ENCODE assay signal across 9 mouse cellular contexts in the genomic region with DNA sequence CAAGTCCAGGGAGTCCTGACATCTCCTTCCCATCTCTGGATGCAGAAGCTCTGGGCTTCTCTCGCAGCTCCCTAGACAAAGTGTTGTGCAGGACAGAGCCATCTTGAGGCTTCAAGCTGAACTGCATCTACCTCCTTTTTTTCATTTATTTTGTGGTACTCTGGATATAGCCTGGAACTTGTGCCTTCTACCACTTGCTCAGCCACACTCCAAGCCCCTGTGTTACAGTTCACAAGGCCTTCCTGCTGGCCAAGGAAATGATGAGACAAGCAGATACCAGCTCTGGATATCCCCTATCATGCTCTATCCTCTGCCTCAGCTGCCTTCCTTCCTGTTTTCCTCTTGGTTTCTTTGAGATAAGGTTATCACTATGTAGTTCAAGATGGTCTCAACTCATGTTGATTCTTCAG. TPM values are rescaled to one million over a fixed set of nuclear protein-coding genes. Genes with fewer than 3 reads are reported as not detected.
DNase-seq lines count a peak whose midpoint lies in the region; TF ChIP-seq lines count a peak whose summit lies in the region.
"Had no signal": no experiment of that assay in that cellular context is flagged by ENCODE, and none has a peak within 500 bp of the region (broad histone marks: within the 10 kb centered on the region; RNA-seq: fewer than 3 reads in every experiment).

No protein-coding gene starts in this region.

- H3K9ac ChIP-seq in liver, adult 2 months (ENCODE audit: low read depth, low read length), result no peak overlapping the region

- DNase-seq in cerebellum, adult 2 months, result peak in 1 of 2 experiments; percentile 39
- DNase-seq in cerebellum, adult 9-11 months, result no peak
- peak; percentile 12 for DNase-seq in liver, adult 2 months (ENCODE audit: extremely low read depth, low read depth, low spot score)
- DNase-seq in liver, result no peak
- peak; percentile 63 for DNase-seq in brain, embryonic 14.5 days (ENCODE audit: low read depth)
- no peak for DNase-seq in left cerebral cortex, adult 2 months (ENCODE audit: extremely low spot score in 1 of 2, low spot score in 2 of 2)
- peak; percentile 74 for DNase-seq in retina, embryonic 14.5 days (ENCODE audit: low spot score)
- no peak for DNase-seq in adrenal gland, postnatal 4 days (ENCODE audit: low spot score in 2 of 2)

- H3K4me1 ChIP-seq in cerebellum, adult 2 months (ENCODE audit: control insufficient read depth, insufficient read depth, low read length), result no peaks in the 10 kb centered on the region
- H3K4me1 ChIP-seq in liver, adult 2 months (ENCODE audit: control insufficient read depth, insufficient read depth, low read length), result no peaks in the 10 kb centered on the region

- peak; percentile 63; the same call in 1 of the 2 replicates for TF ChIP-seq CTCF in cerebellum, adult 2 months (IDR thresholded peaks at IDR 0.05; ENCODE audit: borderline replicate concordance, insufficient read depth, low read depth, low read length)
- peak; percentile 40; the same call in 1 of the 2 replicates for TF ChIP-seq CTCF in liver, adult 2 months (IDR thresholded peaks at IDR 0.05; ENCODE audit: low read depth, low read length)
- peak; percentile 70; the same call in 1 of the 2 replicates for TF ChIP-seq CTCF in brain, embryonic 14.5 days (IDR thresholded peaks at IDR 0.05; ENCODE audit: borderline replicate concordance, extremely low read depth, insufficient read depth, insufficient read length)
- TF ChIP-seq CTCF in left cerebral cortex, adult 2 months (IDR thresholded peaks at IDR 0.05), result peak; percentile 83

- H3K36me3 ChIP-seq in liver, adult 2 months (ENCODE audit: control insufficient read depth, insufficient read depth, low read length), result peaks cover 18% of the 10 kb centered on the region

- no peak overlapping the region for H3K4me3 ChIP-seq in cerebellum, adult 2 months (replicated peaks; ENCODE audit: insufficient read depth, low read depth, low read length)
- no peak overlapping the region for H3K4me3 ChIP-seq in liver, adult 2 months (ENCODE audit: insufficient read depth, low read depth, low read length)
- no peak overlapping the region for H3K4me3 ChIP-seq in left cerebral cortex, adult 2 months

- WGBS in cerebellum, adult 2 months, result 10% methylated on average over 1 of the region's 1 CpGs
- WGBS in liver, adult 2 months, result 31% methylated on average over 1 of the region's 1 CpGs

- intact Hi-C loops in left cerebral cortex, adult 2 months (cut with DNase I), result no loop called here

- no peak for TF ChIP-seq POLR2A in cerebellum, adult 2 months (IDR thresholded peaks at IDR 0.05; ENCODE audit: borderline replicate concordance, insufficient read depth, low read length)
- no peak for TF ChIP-seq POLR2A in liver, adult 2 months (IDR thresholded peaks at IDR 0.05; ENCODE audit: extremely low read depth, insufficient read depth, low read length)
- TF ChIP-seq POLR2A in brain, embryonic 14.5 days (IDR thresholded peaks at IDR 0.05; ENCODE audit: borderline replicate concordance, extremely low read depth, insufficient read depth, insufficient read length, poor library complexity, severe bottlenecking), result no peak

- H3K27me3 ChIP-seq in cerebellum, adult 2 months (ENCODE audit: control insufficient read depth, insufficient read depth, low read length), result no peaks in the 10 kb centered on the region
- H3K27me3 ChIP-seq in liver, adult 2 months (ENCODE audit: control insufficient read depth, insufficient read depth, low read length), result no peaks in the 10 kb centered on the region

- no peaks in the 10 kb centered on the region for H3K79me2 ChIP-seq in liver, adult 2 months (ENCODE audit: control insufficient read depth, insufficient read depth, low read length)

- no peak overlapping the region for H3K27ac ChIP-seq in cerebellum, adult 2 months (ENCODE audit: insufficient read depth, low read length)
- no peak overlapping the region for H3K27ac ChIP-seq in liver, adult 2 months (replicated peaks; ENCODE audit: insufficient read depth, low read depth, low read length)
- no peak overlapping the region for H3K27ac ChIP-seq in left cerebral cortex, adult 2 months

RNA-seq across cellular contexts. Expression of a gene that starts 15.3 kb away (rescaled TPM):
- not detected in 2 replicates for polyA plus RNA-seq in cerebellum, adult 2 months (2012; rRNA removed)
- not detected in 2 replicates for total RNA-seq in liver, adult 2 months (2014; rRNA removed)
- polyA plus RNA-seq in liver, adult 2 months (2012; rRNA removed), result not detected in 2 replicates
- polyA plus RNA-seq in brain, embryonic 14.5 days (2012; rRNA removed), result 3.9 and 7.1 TPM in 2 replicates
- 10 to 100 TPM in 1 of 2 experiments, not detected in 1; 22.8 TPM for total RNA-seq in left cerebral cortex, adult 2 months (2021)
- total RNA-seq in adrenal gland, postnatal 4 days (2021), result not detected

RNA-seq across cellular contexts. Expression of a gene that starts 21.6 kb away (rescaled TPM):
- 0.33 and 0.67 TPM in 2 replicates for polyA plus RNA-seq in cerebellum, adult 2 months (2012; rRNA removed)
- not detected in 2 replicates for total RNA-seq in liver, adult 2 months (2014; rRNA removed)
- polyA plus RNA-seq in liver, adult 2 months (2012; rRNA removed), result not detected in 2 replicates
- polyA plus RNA-seq in brain, embryonic 14.5 days (2012; rRNA removed), result 0.19 and 0.61 TPM in 2 replicates
- 1 to 10 TPM in 1 of 2 experiments, not detected in 1; 4.4 TPM for total RNA-seq in left cerebral cortex, adult 2 months (2021)
- not detected for total RNA-seq in adrenal gland, postnatal 4 days (2021)
- polyA plus RNA-seq: frontal cortex, adult 2 months had no signal

RNA-seq across cellular contexts. Expression of a gene that starts 32.2 kb away (rescaled TPM):
- polyA plus RNA-seq in cerebellum, adult 2 months (2012; rRNA removed), result 5.4 and 5.7 TPM in 2 replicates
- 6.3 and 6.7 TPM in 2 replicates for total RNA-seq in liver, adult 2 months (2014; rRNA removed)
- polyA plus RNA-seq in liver, adult 2 months (2012; rRNA removed), result 2.0 and 2.1 TPM in 2 replicates
- polyA plus RNA-seq in brain, embryonic 14.5 days (2012; rRNA removed), result 4.6 and 5.6 TPM in 2 replicates
- 1 to 10 TPM; 7.9 to 8.7 TPM for total RNA-seq in left cerebral cortex, adult 2 months (2021)
- 10 to 100 TPM in 1 of 2 experiments, 1 to 10 TPM in 1; 9.6 to 10.3 TPM for total RNA-seq in adrenal gland, postnatal 4 days (2021)

RNA-seq across cellular contexts. Expression of a gene that starts 32.2 kb away (rescaled TPM):
- 9.6 and 9.8 TPM in 2 replicates for polyA plus RNA-seq in cerebellum, adult 2 months (2012; rRNA removed)
- total RNA-seq in liver, adult 2 months (2014; rRNA removed), result 1.0 and 1.8 TPM in 2 replicates
- 3.4 and 3.7 TPM in 2 replicates for polyA plus RNA-seq in liver, adult 2 months (2012; rRNA removed)
- 10.3 and 11.6 TPM in 2 replicates for polyA plus RNA-seq in brain, embryonic 14.5 days (2012; rRNA removed)
- 10 to 100 TPM; 10.0 to 12.5 TPM for total RNA-seq in left cerebral cortex, adult 2 months (2021)
- total RNA-seq in adrenal gland, postnatal 4 days (2021), result 10 to 100 TPM in 1 of 2 experiments, 1 to 10 TPM in 1; 9.1 to 10.3 TPM

RNA-seq across cellular contexts. Expression of a gene that starts 34.1 kb away (rescaled TPM):
- polyA plus RNA-seq in cerebellum, adult 2 months (2012; rRNA removed), result 95.6 and 95.9 TPM in 2 replicates
- total RNA-seq in liver, adult 2 months (2014; rRNA removed), result 10.9 and 15.7 TPM in 2 replicates
- 38.1 and 38.4 TPM in 2 replicates for polyA plus RNA-seq in liver, adult 2 months (2012; rRNA removed)
- 63.1 and 70.8 TPM in 2 replicates for polyA plus RNA-seq in brain, embryonic 14.5 days (2012; rRNA removed)
- 10 to 100 TPM; 72.6 to 75.6 TPM for total RNA-seq in left cerebral cortex, adult 2 months (2021)
- total RNA-seq in adrenal gland, postnatal 4 days (2021), result 10 to 100 TPM; 72.2 to 73.0 TPM

Comparison
In these comparisons a context has a peak if more than half of its experiments do, and no peak if none do; other contexts are left out.
1. DNase-seq: peak in liver, adult 2 months (single experiment), brain, embryonic 14.5 days (single experiment) and retina, embryonic 14.5 days (single experiment); none in cerebellum, adult 9-11 months (single experiment), liver (single experiment), left cerebral cortex, adult 2 months (0 of 2) and adrenal gland, postnatal 4 days (0 of 2).
2. Peak in every context shown above with its lines, with median percentiles within 50 percentile points of each other: CTCF ChIP-seq.